ENCODE assay signal across 11 mouse cellular contexts in the genomic region with DNA sequence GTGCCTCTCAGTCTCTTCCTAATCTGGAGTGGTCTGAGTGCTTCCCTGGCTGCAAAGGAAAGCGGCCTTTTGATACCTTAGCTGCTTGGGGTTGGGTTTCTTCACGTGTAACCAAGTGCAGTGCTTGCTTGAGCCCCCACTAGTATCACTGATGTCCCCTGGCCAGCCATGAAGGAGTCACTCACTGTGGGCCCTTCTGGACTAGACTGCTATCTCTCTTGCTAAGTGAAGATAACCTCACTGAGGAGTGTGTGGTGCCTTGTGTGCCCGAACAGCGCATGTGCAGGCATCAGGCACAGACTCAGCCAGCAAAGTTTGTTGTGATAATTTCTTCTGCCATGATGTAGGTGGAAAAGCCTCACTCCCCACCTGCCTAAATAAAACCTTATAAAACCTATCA. TPM values are rescaled to one million over a fixed set of nuclear protein-coding genes. Genes with fewer than 3 reads are reported as not detected.
DNase-seq lines count a peak whose midpoint lies in the region; ATAC-seq and TF ChIP-seq lines count a peak whose summit lies in the region.
"Had no signal": no experiment of that assay in that cellular context is flagged by ENCODE, and none has a peak within 500 bp of the region (broad histone marks: within the 10 kb centered on the region; RNA-seq: fewer than 3 reads in every experiment).

No protein-coding gene starts in this region.

- peaks cover 14% of the 10 kb centered on the region for H3K36me3 ChIP-seq in heart, postnatal 0 days (replicated peaks; ENCODE audit: control insufficient read depth, insufficient read depth, low read length)
- H3K36me3 ChIP-seq in forebrain, embryonic 14.5 days (ENCODE audit: control insufficient read depth, insufficient read depth, low read length), result peaks cover 26% of the 10 kb centered on the region; the same call in 1 of the 2 replicates

- ATAC-seq in CD4-positive, CD25-positive, alpha-beta regulatory T cell, adult 4 months, result no peak
- peak; percentile 52 for ATAC-seq in heart, postnatal 0 days (ENCODE audit: insufficient read depth, low read depth)
- ATAC-seq in forebrain, embryonic 14.5 days, result no peak
- ATAC-seq in megakaryocyte-erythroid progenitor cell, adult 5-6 weeks (replicated peaks; ENCODE audit: low FRiP score, low TSS enrichment, poor library complexity, severe bottlenecking), result peak; percentile 66

- DNase-seq in CD4-positive, CD25-positive, alpha-beta regulatory T cell, adult 2 months (ENCODE audit: low read depth, low spot score), result peak; percentile 73
- no peak for DNase-seq in heart, postnatal 0 days (ENCODE audit: low spot score)
- DNase-seq in heart, postnatal 4 days, result no peak
- no peak for DNase-seq in forebrain, embryonic 14.5 days (ENCODE audit: low spot score)
- DNase-seq in c-Kit-positive CD71-positive TER-119-positive erythroid progenitor cells, embryonic 14.5 days (ENCODE audit: low spot score), result no peak
- DNase-seq in kidney, adult 9 months, result no peak
- DNase-seq: kidney, adult 18-20 months; lung, postnatal 14 days had no signal

- TF ChIP-seq CTCF in heart, postnatal 0 days (IDR thresholded peaks at IDR 0.05; ENCODE audit: low read depth), result no peak

- H3K9me3 ChIP-seq in heart, postnatal 0 days (replicated peaks; ENCODE audit: control insufficient read depth, low read length), result no peaks in the 10 kb centered on the region
- H3K9me3 ChIP-seq in forebrain, embryonic 14.5 days (replicated peaks; ENCODE audit: control insufficient read depth, low read length), result no peaks in the 10 kb centered on the region
- H3K9me3 ChIP-seq: embryonic facial prominence, embryonic 12.5 days had no signal

- no peaks in the 10 kb centered on the region for H3K27me3 ChIP-seq in heart, postnatal 0 days (ENCODE audit: control insufficient read depth, insufficient read depth, low read length)
- no peaks in the 10 kb centered on the region for H3K27me3 ChIP-seq in forebrain, embryonic 14.5 days (replicated peaks; ENCODE audit: control insufficient read depth, insufficient read depth, low read length)
- H3K27me3 ChIP-seq: embryonic facial prominence, embryonic 12.5 days had no signal

- H3K9ac ChIP-seq in heart, postnatal 0 days (replicated peaks; ENCODE audit: low read depth, low read length), result no peak overlapping the region
- H3K9ac ChIP-seq in forebrain, embryonic 14.5 days (ENCODE audit: low read length), result no peak overlapping the region
- H3K9ac ChIP-seq: embryonic facial prominence, embryonic 12.5 days had no signal

- H3K4me3 ChIP-seq in heart, postnatal 0 days (ENCODE audit: low read depth, low read length), result no peak overlapping the region
- no peak overlapping the region for H3K4me3 ChIP-seq in forebrain, embryonic 14.5 days (ENCODE audit: low read depth, low read length)
- H3K4me3 ChIP-seq: embryonic facial prominence, embryonic 12.5 days had no signal

- peaks cover 37% of the 10 kb centered on the region for H3K4me1 ChIP-seq in heart, postnatal 0 days (ENCODE audit: control insufficient read depth, insufficient read depth)
- H3K4me1 ChIP-seq in forebrain, embryonic 14.5 days (ENCODE audit: control insufficient read depth, insufficient read depth, low read length), result peaks cover 37% of the 10 kb centered on the region

- H3K4me2 ChIP-seq in heart, postnatal 0 days (ENCODE audit: low read depth, low read length), result no peak overlapping the region
- H3K4me2 ChIP-seq in forebrain, embryonic 14.5 days (ENCODE audit: low read length), result peak overlapping the region; percentile 82; the same call in 1 of the 2 replicates
- H3K4me2 ChIP-seq: embryonic facial prominence, embryonic 12.5 days had no signal

- WGBS in heart, postnatal 0 days, result 33% methylated on average over 4 of the region's 4 CpGs
- WGBS in forebrain, embryonic 14.5 days, result 79% methylated on average over 4 of the region's 4 CpGs

- peak overlapping the region; percentile 44 for H3K27ac ChIP-seq in heart, postnatal 0 days (ENCODE audit: low read depth)
- no peak overlapping the region for H3K27ac ChIP-seq in forebrain, embryonic 14.5 days (ENCODE audit: low read depth, low read length)
- H3K27ac ChIP-seq: embryonic facial prominence, embryonic 12.5 days had no signal

- TF ChIP-seq EP300 in heart, postnatal 0 days (IDR thresholded peaks at IDR 0.05; ENCODE audit: low read depth), result no peak

RNA-seq across cellular contexts. Expression of gene Btg1, which starts 8.9 kb away (rescaled TPM):
- polyA plus RNA-seq in CD4-positive, CD25-positive, alpha-beta regulatory T cell, adult 4 months (2017; shearing (Covaris generic)), result 100 to 1,000 TPM; 220 to 247 TPM
- total RNA-seq in heart, postnatal 0 days (2014; rRNA removed; ENCODE audit: low replicate concordance), result 21.6 and 24.7 TPM in 2 replicates
- polyA plus RNA-seq in heart, postnatal 0 days (2015; fragmentation: Nextera tagmentation; extraction: Ambion mirVana), result 28.7 and 38.9 TPM in 2 replicates
- 10 to 100 TPM; 73.5 to 81.5 TPM for total RNA-seq in heart, postnatal 4 days (2021)
- polyA plus RNA-seq in forebrain, embryonic 14.5 days (2014; fragmentation: Nextera tagmentation; extraction: Ambion mirVana), result 63.6 and 73.8 TPM in 2 replicates
- total RNA-seq in megakaryocyte-erythroid progenitor cell, adult 5-6 weeks (2014; fragmentation: Nextera tagmentation), result 9.0 and 19.6 TPM in 2 replicates
- total RNA-seq in megakaryocyte-erythroid progenitor cell, adult 5-6 weeks (2017), result 30.2 and 41.5 TPM in 2 replicates

Comparison
In these comparisons a context has a peak if more than half of its experiments do, and no peak if none do; other contexts are left out.
1. ATAC-seq: peak in heart, postnatal 0 days (single experiment) and megakaryocyte-erythroid progenitor cell, adult 5-6 weeks (single experiment); none in CD4-positive, CD25-positive, alpha-beta regulatory T cell, adult 4 months (single experiment) and forebrain, embryonic 14.5 days (single experiment).